Mouse (Mus musculus) sigmoid colon, adult 10 weeks (tissue): ENCODE measurements around the gene Gm12248. TPM values are rescaled to one million over a fixed set of nuclear protein-coding genes. Genes with fewer than 3 reads are reported as not detected.

Source experiments
- polyA plus RNA-seq: library from polyadenylated mRNA; stranded (reverse); fragments of 350-450 nt; fragmentation: Illumina TruSeq; extraction: RNeasy Lipid Tissue Mini Kit (QIAGEN cat#74804); gene quantifications from one replicate; pipeline ENCODE4 v1.2.3, GENCODE M21; 2014; ENCODE audit warnings: low read depth, low replicate concordance

The Gm12248 gene
- not detected for polyA plus RNA-seq

GRCm38 (mm10) chr11:58093021-58093528, at the start of gene Gm12248:
Gene Gm12248 (minus strand): TSS chr11:58093134.

GRCm38 (mm10) chr11:58103697-58104306, 10.9 kb upstream of the Gm12248 start, which contains the start of gene Cnot8:
Gene Cnot8 (plus strand): TSS chr11:58104153.

Other genes with a start within 250 kb of the Gm12248 start
- 24.4 TPM for gene Larp1, start 84.1 kb downstream of the Gm12248 start, polyA plus RNA-seq
- 26.2 TPM for gene Cnot8, start 11.0 kb upstream of the Gm12248 start, polyA plus RNA-seq
- 3.5 TPM for gene Gemin5, start 75.4 kb upstream of the Gm12248 start, polyA plus RNA-seq
- 27.6 TPM for gene Mrpl22, start 78.5 kb upstream of the Gm12248 start, polyA plus RNA-seq
- 19.7 TPM for gene Igtp, start 106.4 kb upstream of the Gm12248 start, polyA plus RNA-seq
- 35.9 TPM for gene Irgm2, start 106.5 kb upstream of the Gm12248 start, polyA plus RNA-seq
- not detected for gene 4930438A08Rik, start 181.7 kb upstream of the Gm12248 start, polyA plus RNA-seq
- gene Zfp692, start 213.9 kb upstream of the Gm12248 start, polyA plus RNA-seq = 2.9 TPM
- 75.1 TPM for gene Zfp672, start 237.2 kb upstream of the Gm12248 start, polyA plus RNA-seq
- gene Sh3bp5l, start 237.6 kb upstream of the Gm12248 start, polyA plus RNA-seq = 1.0 TPM